In the genomic region with DNA sequence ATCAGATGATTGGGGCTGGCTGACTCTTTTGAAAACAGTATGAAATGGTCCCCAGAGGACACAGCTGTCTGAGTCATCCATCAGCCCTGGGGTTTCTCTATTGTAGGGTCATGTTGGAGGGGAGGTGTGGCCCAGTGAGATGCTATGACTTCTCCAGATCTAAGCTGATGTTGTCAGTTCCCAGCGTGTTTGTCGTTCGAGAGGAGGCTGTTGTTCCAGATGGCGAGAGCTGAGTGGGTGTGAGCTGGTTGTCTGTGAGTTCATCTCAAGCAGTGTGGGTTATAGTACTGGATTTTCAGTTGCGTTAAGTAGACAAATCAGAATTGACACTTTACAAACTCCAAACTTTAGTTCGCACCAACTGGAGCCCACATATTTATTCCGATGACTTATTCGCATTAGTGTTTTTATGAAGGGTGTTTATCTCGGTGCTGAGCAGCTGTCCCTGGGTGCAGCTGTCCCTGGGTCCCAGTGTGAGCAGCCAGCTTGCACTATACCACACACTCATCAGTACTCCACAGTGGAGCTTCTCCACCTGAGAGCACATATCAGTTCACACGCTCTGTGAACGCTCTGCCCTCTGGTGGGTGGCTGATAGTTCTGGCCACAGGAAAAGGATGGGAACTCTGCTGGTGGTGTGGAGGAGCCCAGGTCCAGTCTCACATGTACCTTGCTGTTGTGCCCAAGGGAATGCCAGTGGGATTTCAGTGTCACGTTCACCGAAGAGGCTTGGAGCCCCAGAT, we compare ENCODE assay signal across 9 mouse cellular contexts.
DNase-seq lines count a peak whose midpoint lies in the region; ATAC-seq lines count a peak whose summit lies in the region.
"Had no signal": no experiment of that assay in that cellular context is flagged by ENCODE, and none has a peak within 500 bp of the region (broad histone marks: within the 10 kb centered on the region; RNA-seq: fewer than 3 reads in every experiment).

No protein-coding gene starts in this region.

- no peaks in the 10 kb centered on the region for H3K9me3 ChIP-seq in forebrain, embryonic 16.5 days (ENCODE audit: control insufficient read depth, low read length)
- no peaks in the 10 kb centered on the region for H3K9me3 ChIP-seq in neural tube, embryonic 12.5 days

- H3K36me3 ChIP-seq in forebrain, embryonic 16.5 days (ENCODE audit: control insufficient read depth, insufficient read depth), result no peaks in the 10 kb centered on the region
- H3K36me3 ChIP-seq in neural tube, embryonic 12.5 days, result 0 out of 2 replicates have a peak, but pooled peaks cover 4% of the 10 kb centered on the region

- no peaks in the 10 kb centered on the region for H3K27me3 ChIP-seq in forebrain, embryonic 16.5 days (replicated peaks; ENCODE audit: control insufficient read depth, insufficient read depth, low read length)
- no peaks in the 10 kb centered on the region for H3K27me3 ChIP-seq in neural tube, embryonic 12.5 days (replicated peaks)

- H3K27ac ChIP-seq in forebrain, embryonic 16.5 days (ENCODE audit: low read length), result no peak overlapping the region
- no peak overlapping the region for H3K27ac ChIP-seq in neural tube, embryonic 12.5 days

- H3K4me1 ChIP-seq in forebrain, embryonic 16.5 days (replicated peaks; ENCODE audit: control insufficient read depth, insufficient read depth, low read length), result no peaks in the 10 kb centered on the region
- no peaks in the 10 kb centered on the region for H3K4me1 ChIP-seq in neural tube, embryonic 12.5 days

- peak; percentile 72 for DNase-seq in layer of hippocampus, adult 9-11 months
- no peak for DNase-seq in layer of hippocampus, adult 9-10 months (ENCODE audit: low spot score)
- peak; percentile 73 to 76 for DNase-seq in cerebellum, adult 18-20 months
- no peak for DNase-seq in heart, postnatal 14 days
- DNase-seq in heart, adult 18-20 months, result no peak

- 83% methylated on average over 13 of the region's 13 CpGs for WGBS in forebrain, embryonic 16.5 days
- WGBS in neural tube, embryonic 12.5 days, result 88% methylated on average over 13 of the region's 13 CpGs

- no peak overlapping the region for H3K4me3 ChIP-seq in forebrain, embryonic 16.5 days (replicated peaks; ENCODE audit: low read length)
- no peak overlapping the region for H3K4me3 ChIP-seq in neural tube, embryonic 12.5 days
- H3K4me3 ChIP-seq: erythroblast, embryonic 14.5 days; myocyte had no signal

- intact Hi-C loops in heart, postnatal 14 days (cut with DNase I), result no loop called here

- ATAC-seq in forebrain, embryonic 16.5 days, result peak; percentile 48; the same call in 1 of the 2 replicates
- 0 out of 2 replicates have a peak, but pooled peaks have one; percentile 29 for ATAC-seq in neural tube, embryonic 12.5 days (ENCODE audit: low FRiP score, low read depth)

- no peak overlapping the region for H3K9ac ChIP-seq in forebrain, embryonic 16.5 days (replicated peaks; ENCODE audit: low read depth, low read length)
- H3K9ac ChIP-seq in neural tube, embryonic 12.5 days, result no peak overlapping the region

- H3K4me2 ChIP-seq in forebrain, embryonic 16.5 days (ENCODE audit: low read length), result no peak overlapping the region
- no peak overlapping the region for H3K4me2 ChIP-seq in neural tube, embryonic 12.5 days (replicated peaks)

Comparison
In these comparisons a context has a peak if more than half of its experiments do, and no peak if none do; other contexts are left out.
1. DNase-seq: peak in layer of hippocampus, adult 9-11 months (single experiment) and cerebellum, adult 18-20 months (2 of 2); none in layer of hippocampus, adult 9-10 months (single experiment), heart, postnatal 14 days (0 of 2) and heart, adult 18-20 months (0 of 2).